Mouse (Mus musculus): ENCODE data around the gene Themis2. TPM values are rescaled to one million over a fixed set of nuclear protein-coding genes. Genes with fewer than 3 reads are reported as not detected.

Themis2 gene
- 0.35 and 0.39 TPM in 2 replicates for polyA plus RNA-seq (2012; rRNA removed)

GRCm38 (mm10) chr4:132796196-132796886, at the start of gene Themis2:
Gene Themis2 (minus strand): TSS chr4:132796387.

GRCm38 (mm10) chr4:132842970-132843704, 47.0 kb upstream of the Themis2 start, which contains the start of gene Ppp1r8:
Gene Ppp1r8 (minus strand): TSS chr4:132843169.

DNA sequence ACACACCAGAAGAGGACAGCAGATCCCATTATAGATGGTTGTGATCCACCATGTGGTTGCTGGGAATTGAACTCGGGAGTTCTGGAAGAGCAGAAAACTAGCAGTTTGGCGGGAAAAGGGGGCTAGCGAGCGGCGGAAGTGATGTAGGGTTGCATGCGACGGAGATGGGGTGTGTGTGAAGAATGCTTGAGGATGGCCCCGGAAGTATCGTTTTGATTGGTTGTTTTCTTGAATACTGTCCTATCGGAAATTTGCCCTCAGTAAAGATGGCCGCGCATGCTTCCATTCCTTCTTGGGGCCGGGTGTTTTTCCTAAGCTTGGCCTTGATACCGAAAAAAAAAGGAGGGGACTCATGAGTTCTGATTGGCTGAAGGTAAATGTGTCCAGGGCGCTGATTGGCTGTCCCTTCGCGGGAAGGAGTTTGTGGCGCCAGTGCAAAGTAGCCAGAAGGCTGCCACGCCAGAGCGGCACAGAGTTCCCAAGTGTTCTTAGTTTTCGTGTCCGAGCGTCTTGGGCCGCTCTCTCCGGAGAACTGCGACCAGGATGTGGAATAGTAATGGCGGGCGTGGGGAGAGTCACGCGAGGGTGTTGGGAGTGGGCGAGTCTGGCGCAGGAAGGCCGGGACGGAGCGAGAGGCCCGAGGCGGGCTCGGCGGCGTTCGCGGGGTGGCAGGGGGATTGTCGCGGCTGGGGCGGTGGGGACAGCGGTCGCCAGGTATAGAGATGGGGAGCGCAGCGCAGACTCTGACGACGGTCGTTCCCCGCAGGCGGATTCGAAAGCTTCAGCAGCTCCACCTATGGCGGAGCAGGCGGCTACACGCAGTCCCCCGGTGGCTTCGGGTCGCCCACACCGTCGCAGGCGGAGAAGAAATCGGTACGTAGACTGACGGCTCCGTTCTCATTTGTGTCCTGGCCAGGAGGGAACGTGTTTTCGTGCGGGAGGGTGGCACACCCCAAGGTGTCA, 28.0 kb downstream of the Themis2 start, which contains the start of gene Rpa2:
Rpa2 (plus strand) TSS at position 419 of the 963 bp plus-strand sequence.

GRCm38 (mm10) chr4:132756974-132757373, 39.2 kb downstream of the Themis2 start, which contains the start of gene Smpdl3b:
Gene Smpdl3b (minus strand): TSS chr4:132757252.

GRCm38 (mm10) chr4:132732148-132732684, 64.0 kb downstream of the Themis2 start, which contains the start of gene Xkr8:
Gene Xkr8 (minus strand): TSS chr4:132732546.

Other genes starting within 250 kb of the Themis2 start
- 0.32 and 0.35 TPM in 2 replicates for gene Ptafr, start 232.3 kb downstream of the Themis2 start, polyA plus RNA-seq (2012; rRNA removed)
- gene Eya3, start 157.4 kb downstream of the Themis2 start, polyA plus RNA-seq (2012; rRNA removed), result 23.3 and 24.0 TPM in 2 replicates
- gene Xkr8, start 63.8 kb downstream of the Themis2 start, polyA plus RNA-seq (2012; rRNA removed), result 5.0 and 5.6 TPM in 2 replicates
- gene Smpdl3b, start 39.1 kb downstream of the Themis2 start, polyA plus RNA-seq (2012; rRNA removed), result 0.74 and 0.90 TPM in 2 replicates
- 28.2 and 31.2 TPM in 2 replicates for gene Rpa2, start 28.1 kb downstream of the Themis2 start, polyA plus RNA-seq (2012; rRNA removed)
- gene Ppp1r8, start 46.8 kb upstream of the Themis2 start, polyA plus RNA-seq (2012; rRNA removed), result 87.9 and 91.2 TPM in 2 replicates
- 150 and 154 TPM in 2 replicates for gene Stx12, start 88.1 kb upstream of the Themis2 start, polyA plus RNA-seq (2012; rRNA removed)
- gene Fam76a, start 126.2 kb upstream of the Themis2 start, polyA plus RNA-seq (2012; rRNA removed), result 21.6 and 22.3 TPM in 2 replicates
- 0.05 and 0.12 TPM in 2 replicates for gene Fgr, start 177.7 kb upstream of the Themis2 start, polyA plus RNA-seq (2012; rRNA removed)
- 17.4 and 21.8 TPM in 2 replicates for gene Ahdc1, start 214.9 kb upstream of the Themis2 start, polyA plus RNA-seq (2012; rRNA removed)

Measured in central nervous system, embryonic 18 days (tissue).